Mouse (Mus musculus) lung, adult 2 months (tissue): ENCODE data around the gene Timm29.
A peak's percentile ranks its signal among the peaks of the same experiment; 100 is the strongest.

Experiments
- CTCF ChIP-seq: fragments of 200-500 bp; IDR thresholded peaks from 2 replicates; pipeline ENCODE4 v1.5.1; 2011; ENCODE audit warnings: mild to moderate bottlenecking, low read length, control low read depth; ENCODE audit not compliant: insufficient read depth
- POLR2A ChIP-seq: fragments of 200-500 bp; IDR thresholded peaks from 2 replicates; pipeline ENCODE4 v1.6.1; 2011; ENCODE audit warnings: low read depth, mild to moderate bottlenecking, control low read depth, low read length, borderline replicate concordance; ENCODE audit errors: extremely low read depth

GRCm38 (mm10) chr9:21626571-21626970, 34.0 kb downstream of the Timm29 start:
- TF ChIP-seq POLR2A (no peak), CTCF (peak; percentile 21; the same call in 1 of the 2 replicates)
